Mouse (Mus musculus) heart, adult 2 months (tissue): ENCODE data around the gene Katnb1.

Source experiments
- CTCF ChIP-seq: fragments of 200-600 bp; IDR thresholded peaks from 2 replicates; pipeline ENCODE4 v1.8.1; 2022; ENCODE audit warnings: antibody characterized with exemption, mild to moderate bottlenecking, moderate library complexity
- EP300 ChIP-seq: fragments of 200-500 bp; IDR thresholded peaks from 2 replicates; pipeline ENCODE4 v1.6.1; 2011; ENCODE audit warnings: low read depth, low read length, control low read depth; ENCODE audit not compliant: insufficient read depth

DNA sequence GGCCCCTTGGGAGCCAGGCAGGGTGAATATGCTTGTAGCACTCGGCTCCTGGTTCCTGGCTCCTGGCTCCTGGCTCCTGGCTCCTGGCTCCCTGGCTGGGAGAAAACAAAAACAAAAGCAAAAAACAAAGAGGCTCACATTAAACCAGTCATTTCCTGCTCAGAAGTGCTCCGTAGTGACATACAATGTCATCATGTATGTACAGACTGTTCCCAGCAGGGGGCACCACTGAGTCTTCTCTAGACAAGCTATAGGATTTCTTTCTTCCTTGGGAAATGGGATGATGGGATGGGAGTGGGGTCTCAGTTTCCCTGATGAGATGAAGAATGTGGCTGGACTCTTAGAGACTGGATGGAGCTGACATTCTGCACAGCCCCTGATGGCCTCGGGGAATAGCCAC, 13.4 kb upstream of the Katnb1 start:
- TF ChIP-seq CTCF (peak; percentile 79), EP300 (no peak)
